Mouse (Mus musculus): ENCODE measurements at regions not wholly inside any gene's neighbourhood (a gene's known extent, or its start where the extent isn't known, plus 50 kb on each side); places are given as distances from the start of the nearest gene placed in this dataset.

GRCm38 (mm10) chr10:118057516-118057915, 84.1 kb upstream of the Mdm1 start:
- no peak for TF ChIP-seq ZKSCAN1 (IDR thresholded peaks at IDR 0.05; ENCODE audit: borderline replicate concordance, low read depth, low read length)
- TF ChIP-seq UBTF (IDR thresholded peaks at IDR 0.05; ENCODE audit: low read depth, low read length) = no peak
- TF ChIP-seq CTCF (conservative IDR thresholded peaks at IDR 0.05 in 1 of 2, IDR thresholded peaks at IDR 0.05 in 1 of 2; ENCODE audit: low read depth in 2 of 2, low read length in 2 of 2) = no peak
- no peak for TF ChIP-seq BHLHE40 (IDR thresholded peaks at IDR 0.05; ENCODE audit: low read depth, low read length)
- no peak for TF ChIP-seq NRF1 (IDR thresholded peaks at IDR 0.05; ENCODE audit: low read depth, low read length)
- no peak for TF ChIP-seq JUND (conservative IDR thresholded peaks at IDR 0.05; ENCODE audit: low read depth, low read length)
- no peak for TF ChIP-seq TCF12 (IDR thresholded peaks at IDR 0.05; ENCODE audit: low read depth, low read length)
- no peak for TF ChIP-seq EP300 (IDR thresholded peaks at IDR 0.05; ENCODE audit: low read length)
- no peak for TF ChIP-seq POLR2A (IDR thresholded peaks at IDR 0.05; ENCODE audit: low read depth, low read length)
- no peak for TF ChIP-seq USF2 (conservative IDR thresholded peaks at IDR 0.05; ENCODE audit: low read depth, low read length)
- TF ChIP-seq ZNF384 (IDR thresholded peaks at IDR 0.05; ENCODE audit: low read depth, low read length) = no peak

All from CH12.LX (cell line).